In genomic region chrX:111462092-111462491, GRCm38 (mm10) we compare ENCODE assay signal across 8 mouse cellular contexts.
DNase-seq lines count a peak whose midpoint lies in the region; ATAC-seq and TF ChIP-seq lines count a peak whose summit lies in the region.

No protein-coding gene starts in this region.

- H3K4me1 ChIP-seq in forebrain, embryonic 14.5 days (ENCODE audit: control insufficient read depth, insufficient read depth, low read length) = no peaks in the 10 kb centered on the region
- no peaks in the 10 kb centered on the region; the same call in 1 of the 2 replicates for H3K4me1 ChIP-seq in limb, embryonic 12.5 days (replicated peaks)
- H3K4me1 ChIP-seq in neural tube, embryonic 15.5 days = no peaks in the 10 kb centered on the region

- WGBS in forebrain, embryonic 14.5 days = 23% methylated on average over 8 of the region's 8 CpGs
- WGBS in limb, embryonic 12.5 days = 15% methylated on average over 8 of the region's 8 CpGs
- WGBS in neural tube, embryonic 15.5 days = 21% methylated on average over 8 of the region's 8 CpGs

- no peaks in the 10 kb centered on the region for H3K9me3 ChIP-seq in forebrain, embryonic 14.5 days (replicated peaks; ENCODE audit: control insufficient read depth, low read length)
- no peaks in the 10 kb centered on the region for H3K9me3 ChIP-seq in limb, embryonic 12.5 days
- no peaks in the 10 kb centered on the region for H3K9me3 ChIP-seq in neural tube, embryonic 15.5 days (replicated peaks)

- H3K27ac ChIP-seq in left cerebral cortex, adult 2 months = no peak overlapping the region
- H3K27ac ChIP-seq in forebrain, embryonic 14.5 days (ENCODE audit: low read depth, low read length) = peak overlapping the region; percentile 75; the same call in 1 of the 2 replicates
- peak overlapping the region; percentile 88 for H3K27ac ChIP-seq in limb, embryonic 12.5 days
- H3K27ac ChIP-seq in neural tube, embryonic 15.5 days (replicated peaks) = no peak overlapping the region

- H3K36me3 ChIP-seq in forebrain, embryonic 14.5 days (ENCODE audit: control insufficient read depth, insufficient read depth, low read length) = no peaks in the 10 kb centered on the region
- no peaks in the 10 kb centered on the region for H3K36me3 ChIP-seq in limb, embryonic 12.5 days
- no peaks in the 10 kb centered on the region for H3K36me3 ChIP-seq in neural tube, embryonic 15.5 days

- peak overlapping the region; percentile 48 for H3K4me2 ChIP-seq in forebrain, embryonic 14.5 days (ENCODE audit: low read length)
- peak overlapping the region; percentile 46 for H3K4me2 ChIP-seq in limb, embryonic 12.5 days
- H3K4me2 ChIP-seq in neural tube, embryonic 15.5 days = peak overlapping the region; percentile 59

- peak overlapping the region; percentile 59 for H3K4me3 ChIP-seq in left cerebral cortex, adult 2 months
- peak overlapping the region; percentile 54 for H3K4me3 ChIP-seq in forebrain, embryonic 14.5 days (ENCODE audit: low read depth, low read length)
- H3K4me3 ChIP-seq in limb, embryonic 12.5 days (replicated peaks) = peak overlapping the region; percentile 58
- peak overlapping the region; percentile 62 for H3K4me3 ChIP-seq in neural tube, embryonic 15.5 days (replicated peaks)

- intact Hi-C loops in left cerebral cortex, adult 2 months (cut with DNase I) = no loop called here
- intact Hi-C loops in left cerebral cortex, postnatal 14 days (cut with DNase I) = no loop called here

- DNase-seq in left cerebral cortex, adult 2 months (ENCODE audit: extremely low spot score in 1 of 2, low spot score in 2 of 2) = peak in 1 of 2 experiments; percentile 7
- no peak for DNase-seq in left cerebral cortex, postnatal 14 days (ENCODE audit: low spot score in 2 of 2)
- no peak for DNase-seq in forebrain, embryonic 14.5 days (ENCODE audit: low spot score)
- DNase-seq in T-cell, adult 2 months (ENCODE audit: low spot score) = no peak
- no peak for DNase-seq in spleen, adult 18-20 months
- DNase-seq in urinary bladder, postnatal 10 days (ENCODE audit: low spot score) = no peak

- no peaks in the 10 kb centered on the region for H3K27me3 ChIP-seq in forebrain, embryonic 14.5 days (replicated peaks; ENCODE audit: control insufficient read depth, insufficient read depth, low read length)
- H3K27me3 ChIP-seq in limb, embryonic 12.5 days = no peaks in the 10 kb centered on the region
- no peaks in the 10 kb centered on the region for H3K27me3 ChIP-seq in neural tube, embryonic 15.5 days (replicated peaks)

- ATAC-seq in forebrain, embryonic 14.5 days = no peak
- ATAC-seq in limb, embryonic 12.5 days (ENCODE audit: insufficient number of reproducible peaks, insufficient read depth, low FRiP score, low TSS enrichment, low read depth) = no peak
- ATAC-seq in neural tube, embryonic 15.5 days (ENCODE audit: low FRiP score) = no peak

- H3K9ac ChIP-seq in forebrain, embryonic 14.5 days (ENCODE audit: low read length) = peak overlapping the region; percentile 70
- peak overlapping the region; percentile 75 for H3K9ac ChIP-seq in limb, embryonic 12.5 days (replicated peaks)
- H3K9ac ChIP-seq in neural tube, embryonic 15.5 days (replicated peaks) = peak overlapping the region; percentile 54

- no peak for TF ChIP-seq CTCF in left cerebral cortex, adult 2 months (IDR thresholded peaks at IDR 0.05)

Comparison
In these comparisons a context has a peak if more than half of its experiments do, and no peak if none do; other contexts are left out.
1. H3K27ac ChIP-seq: peak in forebrain, embryonic 14.5 days (single experiment) and limb, embryonic 12.5 days (single experiment); none in left cerebral cortex, adult 2 months (single experiment) and neural tube, embryonic 15.5 days (single experiment).
2. Peak in every context shown above with its lines, with median percentiles within 50 percentile points of each other: H3K4me3 ChIP-seq, H3K4me2 ChIP-seq and H3K9ac ChIP-seq.